ENCODE assay signal across 10 mouse cellular contexts in genomic region chr7:135139153-135139612, GRCm38 (mm10).
DNase-seq lines count a peak whose midpoint lies in the region; ATAC-seq and TF ChIP-seq lines count a peak whose summit lies in the region.
"Had no signal": no experiment of that assay in that cellular context is flagged by ENCODE, and none has a peak within 500 bp of the region (broad histone marks: within the 10 kb centered on the region; RNA-seq: fewer than 3 reads in every experiment).

No protein-coding gene starts in this region.

- H3K4me3 ChIP-seq in gastrocnemius, adult 2 months = no peak overlapping the region
- H3K4me3 ChIP-seq: kidney, embryonic 15.5 days had no signal

- no peak for ATAC-seq in CD4-positive, CD25-positive, alpha-beta regulatory T cell, adult 4 months
- no peak for ATAC-seq in megakaryocyte-erythroid progenitor cell, adult 5-6 weeks (replicated peaks; ENCODE audit: low FRiP score, low TSS enrichment, poor library complexity, severe bottlenecking)

- intact Hi-C loops in gastrocnemius, postnatal 36 days (cut with DNase I) = no loop called here
- intact Hi-C loops in gastrocnemius, adult 2 months (cut with DNase I) = no loop called here

- peak; percentile 1 for DNase-seq in CD4-positive, CD25-positive, alpha-beta regulatory T cell, adult 2 months (ENCODE audit: low read depth, low spot score)
- DNase-seq in thymus, postnatal 0 days (ENCODE audit: low spot score) = peak; percentile 52
- DNase-seq in thymus, postnatal 25 days = no peak
- peak; percentile 16 to 20 for DNase-seq in layer of hippocampus, postnatal 10 days (ENCODE audit: low spot score in 2 of 2)
- no peak for DNase-seq in gastrocnemius, postnatal 36 days
- DNase-seq in gastrocnemius, adult 2 months = no peak
- DNase-seq: gastrocnemius, postnatal 14 days had no signal

- no peak for TF ChIP-seq CTCF in gastrocnemius, adult 2 months (IDR thresholded peaks at IDR 0.05)

- no peak overlapping the region for H3K27ac ChIP-seq in gastrocnemius, adult 2 months
- H3K27ac ChIP-seq: kidney, embryonic 15.5 days had no signal

Comparison
In these comparisons a context has a peak if more than half of its experiments do, and no peak if none do; other contexts are left out.
1. DNase-seq: peak in CD4-positive, CD25-positive, alpha-beta regulatory T cell, adult 2 months (single experiment), thymus, postnatal 0 days (single experiment) and layer of hippocampus, postnatal 10 days (2 of 2); none in thymus, postnatal 25 days (single experiment), gastrocnemius, postnatal 36 days (0 of 2) and gastrocnemius, adult 2 months (single experiment).